In the genomic region with DNA sequence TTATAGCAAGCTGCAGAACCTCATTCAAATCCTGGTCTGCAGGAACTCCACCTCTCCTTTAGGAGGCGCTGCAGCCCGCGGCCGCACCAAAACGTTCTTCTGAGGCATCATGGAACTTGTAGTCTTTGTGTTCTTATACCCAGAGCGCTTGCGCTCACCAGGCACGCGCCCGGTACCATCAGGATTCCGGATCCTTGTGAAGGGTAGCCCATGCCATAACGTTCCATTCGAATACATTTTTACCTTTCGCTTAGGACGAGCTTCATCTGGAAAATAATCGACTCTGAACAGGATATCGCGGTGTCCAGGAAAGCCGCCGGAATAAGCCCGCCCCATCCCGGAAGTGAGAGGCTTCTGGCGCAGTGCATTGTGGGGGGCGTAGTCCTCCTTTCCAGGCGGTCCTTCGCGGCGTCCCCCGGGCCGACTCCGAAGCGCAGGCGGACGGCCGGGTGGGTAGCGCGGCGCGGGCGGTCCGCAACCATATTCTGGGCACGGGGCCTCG, we compare ENCODE assay signal across 8 mouse cellular contexts. TPM values are rescaled to one million over a fixed set of nuclear protein-coding genes. Genes with fewer than 3 reads are reported as not detected.
DNase-seq lines count a peak whose midpoint lies in the region; ATAC-seq and TF ChIP-seq lines count a peak whose summit lies in the region.

A gene (plus strand): TSS at position 418 of the 502 bp plus-strand sequence.

- H3K4me3 ChIP-seq in C2C12 (ENCODE audit: insufficient read depth, poor library complexity, severe bottlenecking) = peak within 1 kb of the TSS; percentile 75
- peak within 1 kb of the TSS; percentile 90 for H3K4me3 ChIP-seq in erythroblast, embryonic 14.5 days (replicated peaks)
- H3K4me3 ChIP-seq in heart, embryonic 12.5 days = peak within 1 kb of the TSS; percentile 84
- H3K4me3 ChIP-seq in kidney, postnatal 0 days (replicated peaks; ENCODE audit: low read depth, low read length) = peak within 1 kb of the TSS; percentile 67
- H3K4me3 ChIP-seq in liver, embryonic 11.5 days (ENCODE audit: low read depth, low read length) = peak within 1 kb of the TSS; percentile 77
- H3K4me3 ChIP-seq in stomach, embryonic 14.5 days (ENCODE audit: low read depth, low read length) = peak within 1 kb of the TSS; percentile 67

- peaks cover 31% of the 10 kb centered on the region for H3K79me3 ChIP-seq in C2C12 (ENCODE audit: low read depth)

- peak; percentile 61; the same call in 1 of the 2 replicates for TF ChIP-seq POLR2A in brain, embryonic 14.5 days (IDR thresholded peaks at IDR 0.05; ENCODE audit: borderline replicate concordance, extremely low read depth, insufficient read depth, insufficient read length, poor library complexity, severe bottlenecking)

- H3K36me3 ChIP-seq in C2C12 (ENCODE audit: control insufficient read depth, insufficient read depth) = peaks cover 8% of the 10 kb centered on the region
- peaks cover 32% of the 10 kb centered on the region for H3K36me3 ChIP-seq in erythroblast, embryonic 14.5 days (ENCODE audit: control insufficient read depth)
- H3K36me3 ChIP-seq in heart, embryonic 12.5 days = peaks cover 14% of the 10 kb centered on the region; the same call in 1 of the 2 replicates
- H3K36me3 ChIP-seq in kidney, postnatal 0 days (ENCODE audit: insufficient read depth, low read length) = no peaks in the 10 kb centered on the region
- H3K36me3 ChIP-seq in liver, embryonic 11.5 days (ENCODE audit: control insufficient read depth, insufficient read depth, low read length) = peaks cover 3% of the 10 kb centered on the region; the same call in 1 of the 2 replicates
- H3K36me3 ChIP-seq in stomach, embryonic 14.5 days (ENCODE audit: control insufficient read depth, insufficient read depth, low read length) = peaks cover 4% of the 10 kb centered on the region

- H3ac ChIP-seq in C2C12 (ENCODE audit: control insufficient read depth, insufficient read length, low read depth) = peak within 1 kb of the TSS; percentile 71

- ATAC-seq in heart, embryonic 12.5 days (ENCODE audit: insufficient number of reproducible peaks, low FRiP score) = peak; percentile 92
- peak; percentile 92 for ATAC-seq in kidney, postnatal 0 days (replicated peaks; ENCODE audit: low FRiP score, low read depth)
- ATAC-seq in liver, embryonic 11.5 days (replicated peaks; ENCODE audit: low FRiP score) = peak; percentile 85
- peak; percentile 90 for ATAC-seq in stomach, embryonic 14.5 days (ENCODE audit: insufficient number of reproducible peaks, insufficient read depth, low FRiP score, low read depth)

- no peaks in the 10 kb centered on the region for H3K9me3 ChIP-seq in erythroblast, embryonic 14.5 days (ENCODE audit: control insufficient read depth, low read length)
- H3K9me3 ChIP-seq in heart, embryonic 12.5 days (replicated peaks) = no peaks in the 10 kb centered on the region
- H3K9me3 ChIP-seq in kidney, postnatal 0 days (replicated peaks; ENCODE audit: low read length) = no peaks in the 10 kb centered on the region
- H3K9me3 ChIP-seq in liver, embryonic 11.5 days (ENCODE audit: control insufficient read depth, low read length) = no peaks in the 10 kb centered on the region
- no peaks in the 10 kb centered on the region for H3K9me3 ChIP-seq in stomach, embryonic 14.5 days (ENCODE audit: control insufficient read depth, low read depth, low read length)

- peak; percentile 74 for TF ChIP-seq CTCF in C2C12 (IDR thresholded peaks at IDR 0.05; ENCODE audit: control insufficient read depth, insufficient read depth, insufficient read length)
- TF ChIP-seq CTCF in brain, embryonic 14.5 days (IDR thresholded peaks at IDR 0.05; ENCODE audit: borderline replicate concordance, extremely low read depth, insufficient read depth, insufficient read length) = peak; percentile 91
- TF ChIP-seq CTCF in kidney, postnatal 0 days (IDR thresholded peaks at IDR 0.05; ENCODE audit: low read depth) = peak; percentile 87

- H3K9ac ChIP-seq in heart, embryonic 12.5 days = peak within 1 kb of the TSS; percentile 92
- peak within 1 kb of the TSS; percentile 82 for H3K9ac ChIP-seq in kidney, postnatal 0 days (ENCODE audit: low read depth, low read length)
- H3K9ac ChIP-seq in liver, embryonic 11.5 days (ENCODE audit: low read depth, low read length) = peak within 1 kb of the TSS; percentile 81
- H3K9ac ChIP-seq in stomach, embryonic 14.5 days (replicated peaks; ENCODE audit: low read depth, low read length) = peak within 1 kb of the TSS; percentile 77

- WGBS in heart, embryonic 12.5 days = under 1% methylated on average over 43 of the region's 43 CpGs
- WGBS in kidney, postnatal 0 days = 0% methylated on average over 42 of the region's 43 CpGs
- WGBS in liver, embryonic 11.5 days = under 1% methylated on average over 43 of the region's 43 CpGs
- under 1% methylated on average over 43 of the region's 43 CpGs for WGBS in stomach, embryonic 14.5 days

- DNase-seq in brain, embryonic 14.5 days (ENCODE audit: low read depth) = peak; percentile 97
- peak; percentile 97 for DNase-seq in kidney, postnatal 0 days (ENCODE audit: low spot score)
- DNase-seq in liver, embryonic 11.5 days (ENCODE audit: low spot score) = peak; percentile 99
- peak; percentile 96 for DNase-seq in naive thymus-derived CD4-positive, alpha-beta T cell, adult 2 months (ENCODE audit: low read depth)

- peak within 1 kb of the TSS; percentile 81 for H3K27ac ChIP-seq in heart, embryonic 12.5 days (ENCODE audit: poor library complexity, severe bottlenecking)
- H3K27ac ChIP-seq in kidney, postnatal 0 days = peak within 1 kb of the TSS; percentile 89
- H3K27ac ChIP-seq in liver, embryonic 11.5 days (ENCODE audit: low read depth, low read length) = peak within 1 kb of the TSS; percentile 79
- peak within 1 kb of the TSS; percentile 87 for H3K27ac ChIP-seq in stomach, embryonic 14.5 days (ENCODE audit: low read length)

- H3K4me2 ChIP-seq in heart, embryonic 12.5 days = peak within 1 kb of the TSS; percentile 97
- peak within 1 kb of the TSS; percentile 93 for H3K4me2 ChIP-seq in kidney, postnatal 0 days (ENCODE audit: low read length)
- H3K4me2 ChIP-seq in liver, embryonic 11.5 days = peak within 1 kb of the TSS; percentile 92
- peak within 1 kb of the TSS; percentile 98 for H3K4me2 ChIP-seq in stomach, embryonic 14.5 days (replicated peaks; ENCODE audit: low read depth, low read length)

- H3K4me1 ChIP-seq in erythroblast, embryonic 14.5 days (ENCODE audit: control insufficient read depth) = peaks cover 66% of the 10 kb centered on the region
- H3K4me1 ChIP-seq in heart, embryonic 12.5 days (replicated peaks) = peaks cover 39% of the 10 kb centered on the region
- peaks cover 23% of the 10 kb centered on the region for H3K4me1 ChIP-seq in kidney, postnatal 0 days (replicated peaks; ENCODE audit: insufficient read depth, low read length)
- peaks cover 47% of the 10 kb centered on the region for H3K4me1 ChIP-seq in liver, embryonic 11.5 days (replicated peaks; ENCODE audit: control insufficient read depth, insufficient read depth, low read length)
- H3K4me1 ChIP-seq in stomach, embryonic 14.5 days (ENCODE audit: control insufficient read depth, insufficient read depth, low read length) = peaks cover 25% of the 10 kb centered on the region

- no peaks in the 10 kb centered on the region for H3K27me3 ChIP-seq in C2C12 (ENCODE audit: control insufficient read depth, insufficient read depth, insufficient read length)
- H3K27me3 ChIP-seq in erythroblast, embryonic 14.5 days (ENCODE audit: control insufficient read depth) = no peaks in the 10 kb centered on the region
- H3K27me3 ChIP-seq in heart, embryonic 12.5 days (replicated peaks) = no peaks in the 10 kb centered on the region
- H3K27me3 ChIP-seq in kidney, postnatal 0 days (ENCODE audit: insufficient read depth, low read length) = no peaks in the 10 kb centered on the region
- H3K27me3 ChIP-seq in liver, embryonic 11.5 days (replicated peaks; ENCODE audit: control insufficient read depth, insufficient read depth, low read length) = no peaks in the 10 kb centered on the region
- no peaks in the 10 kb centered on the region for H3K27me3 ChIP-seq in stomach, embryonic 14.5 days (ENCODE audit: control insufficient read depth, insufficient read depth, low read length)

- H3K79me2 ChIP-seq in C2C12 (ENCODE audit: control insufficient read depth, insufficient read depth) = peaks cover 66% of the 10 kb centered on the region

TF ChIP-seq in C2C12, 6 proteins besides CTCF, POLR2A, EP300 and RAD21:
- TF ChIP-seq MYOD1 (IDR thresholded peaks at IDR 0.05; ENCODE audit: control insufficient read depth, insufficient read length, low read depth) = no peak
- no peak for TF ChIP-seq FOSL1 (IDR thresholded peaks at IDR 0.05; ENCODE audit: insufficient read depth, low read length, poor library complexity, severe bottlenecking)
- peak; percentile 66 for TF ChIP-seq MAX (IDR thresholded peaks at IDR 0.05)

RNA-seq across cellular contexts. Expression of the gene that starts here (rescaled TPM):
- 48.2 TPM for polyA plus RNA-seq in C2C12 (2012; fragmentation: generic; extraction: Trizol)
- 61.3 and 78.5 TPM in 2 replicates for polyA plus RNA-seq in brain, embryonic 14.5 days (2012; rRNA removed)
- polyA plus RNA-seq in erythroblast, embryonic 14.5 days (2012) = 2.8 and 3.4 TPM in 2 replicates
- 53.8 and 59.3 TPM in 2 replicates for polyA plus RNA-seq in heart, embryonic 12.5 days (2016; fragmentation: Nextera tagmentation; extraction: Ambion mirVana)
- polyA plus RNA-seq in kidney, postnatal 0 days (2015; fragmentation: Nextera tagmentation; extraction: Ambion mirVana) = 56.0 and 60.8 TPM in 2 replicates
- polyA plus RNA-seq in liver, embryonic 11.5 days (2014; fragmentation: Nextera tagmentation; extraction: Ambion mirVana) = 62.0 and 66.5 TPM in 2 replicates
- polyA plus RNA-seq in stomach, embryonic 14.5 days (2014; fragmentation: Nextera tagmentation; extraction: Ambion mirVana) = 51.4 and 56.4 TPM in 2 replicates

Comparison
In these comparisons a context has a peak if more than half of its experiments do, and no peak if none do; other contexts are left out.
1. Peak in every context shown above with its lines: DNase-seq, ATAC-seq, H3K4me3 ChIP-seq and H3K27ac ChIP-seq.
2. RNA of the gene that starts here (polyA plus RNA-seq): 62.0 to 66.5 TPM in liver, embryonic 11.5 days, 61.3 to 78.5 TPM in brain, embryonic 14.5 days, 56.0 to 60.8 TPM in kidney, postnatal 0 days, 53.8 to 59.3 TPM in heart, embryonic 12.5 days, 51.4 to 56.4 TPM in stomach, embryonic 14.5 days and 48.2 TPM in C2C12 (single experiment); 2.8 to 3.4 TPM in erythroblast, embryonic 14.5 days; every median in the first group is over 10 times any median in the second.